Mouse (Mus musculus): Measurements from ENCODE around the gene Wnt7b.

GRCm38 (mm10) chr15:85555799-85556198 is 26.5 kb downstream of the Wnt7b start:
- TF ChIP-seq CTCF (IDR thresholded peaks at IDR 0.05; ENCODE audit: low read depth, low read length) = no peak
- TF ChIP-seq POLR2A (IDR thresholded peaks at IDR 0.05; ENCODE audit: extremely low read depth, insufficient read depth, low read length) = no peak

Data from liver, adult 2 months (tissue).